Mouse (Mus musculus): Measurements from ENCODE around the gene Akap8l. TPM values are rescaled to one million over a fixed set of nuclear protein-coding genes. Genes with fewer than 3 reads are reported as not detected.

Akap8l gene
- polyA plus RNA-seq, 1 experiment from 2014 or later = 138 TPM

DNA sequence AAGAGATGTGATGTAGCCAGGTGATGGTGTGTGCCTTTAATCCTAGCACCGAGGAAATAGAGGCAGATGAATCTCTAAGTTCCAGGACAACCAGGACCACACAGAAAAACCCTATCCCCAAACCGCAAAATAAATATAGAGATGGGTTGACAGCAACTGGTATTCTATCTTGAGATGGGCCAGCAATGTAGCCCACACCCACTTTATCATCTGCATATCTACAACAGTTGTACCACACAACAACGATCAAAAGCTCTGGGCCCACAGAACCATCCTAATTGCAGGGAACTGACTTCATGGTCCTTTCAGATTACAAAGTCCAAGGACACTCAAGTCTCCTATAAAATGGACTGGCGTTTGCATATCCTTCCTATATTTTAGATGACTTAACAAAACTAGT is 42.4 kb downstream of the Akap8l start:
- no peak overlapping the region for H3K9ac ChIP-seq
- no peak overlapping the region for H3K27ac ChIP-seq
- H3K4me2 ChIP-seq (replicated peaks) = no peak overlapping the region
- 94% methylated on average over 4 of the region's 4 CpGs for WGBS
- no peak overlapping the region for H3K4me3 ChIP-seq
- no peaks in the 10 kb centered on the region for H3K27me3 ChIP-seq
- peaks cover 97% of the 10 kb centered on the region for H3K36me3 ChIP-seq
- H3K4me1 ChIP-seq = no peaks in the 10 kb centered on the region
- no peak for ATAC-seq (ENCODE audit: low FRiP score)
- no peaks in the 10 kb centered on the region for H3K9me3 ChIP-seq (replicated peaks)

DNA sequence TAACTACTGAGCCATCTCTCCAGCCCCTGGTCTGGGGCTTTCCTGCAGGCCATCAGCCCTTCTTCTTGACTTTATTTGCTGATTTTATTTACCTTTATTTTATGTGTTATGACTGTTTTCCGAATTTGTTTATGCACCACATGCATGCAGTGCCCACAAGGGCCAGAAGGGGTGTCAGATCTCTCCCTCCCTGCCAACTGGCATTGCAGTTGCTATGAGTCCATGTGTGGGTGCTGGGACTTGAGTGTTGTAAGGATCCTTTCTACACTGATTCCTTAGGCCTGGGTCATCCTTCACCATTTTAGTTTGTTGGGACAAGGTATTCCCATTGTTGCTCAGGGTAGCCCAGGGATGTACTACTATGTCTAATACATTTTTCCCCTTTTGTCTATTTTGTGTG is 52.3 kb downstream of the Akap8l start:
- no peak overlapping the region for H3K4me3 ChIP-seq
- no peaks in the 10 kb centered on the region for H3K9me3 ChIP-seq (replicated peaks)
- H3K27ac ChIP-seq = no peak overlapping the region
- H3K9ac ChIP-seq = no peak overlapping the region
- no peaks in the 10 kb centered on the region for H3K4me1 ChIP-seq
- H3K36me3 ChIP-seq = 0 out of 2 replicates have a peak, but pooled peaks cover 3% of the 10 kb centered on the region
- no peak for ATAC-seq (ENCODE audit: low FRiP score)
- no peaks in the 10 kb centered on the region for H3K27me3 ChIP-seq
- WGBS = 92% methylated on average over 1 of the region's 1 CpGs
- no peak overlapping the region for H3K4me2 ChIP-seq (replicated peaks)

DNA sequence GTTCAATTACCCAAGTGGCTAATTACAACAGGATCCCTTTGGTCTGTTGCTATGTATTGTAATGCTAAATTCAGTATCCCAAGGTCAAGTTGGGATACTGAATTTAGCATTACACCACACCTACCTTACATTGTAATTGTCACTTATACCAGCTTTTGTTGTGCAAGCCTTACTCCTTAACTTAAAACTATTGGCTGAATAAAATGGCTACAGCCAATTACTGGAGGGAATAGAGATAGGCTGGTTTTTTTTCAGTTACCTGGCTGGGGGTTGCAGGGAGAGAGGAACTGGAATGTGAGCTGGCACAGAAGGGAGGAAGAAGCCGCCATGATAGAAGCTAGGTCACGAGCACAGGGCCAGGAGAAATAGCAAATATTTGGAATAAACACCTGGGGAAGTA is 54.5 kb downstream of the Akap8l start:
- Histone ChIP-seq H3K4me3 (no peak overlapping the region), H3K27ac (no peak overlapping the region), H3K27me3 (no peaks in the 10 kb centered on the region), H3K4me1 (no peaks in the 10 kb centered on the region), H3K36me3 (no peaks in the 10 kb centered on the region), H3K4me2 (replicated peaks) (no peak overlapping the region), H3K9ac (no peak overlapping the region), H3K9me3 (replicated peaks) (0 out of 2 replicates have a peak, but pooled peaks cover 6% of the 10 kb centered on the region)
- 88% methylated on average over 2 of the region's 2 CpGs for WGBS
- ATAC-seq (ENCODE audit: low FRiP score) = no peak

DNA sequence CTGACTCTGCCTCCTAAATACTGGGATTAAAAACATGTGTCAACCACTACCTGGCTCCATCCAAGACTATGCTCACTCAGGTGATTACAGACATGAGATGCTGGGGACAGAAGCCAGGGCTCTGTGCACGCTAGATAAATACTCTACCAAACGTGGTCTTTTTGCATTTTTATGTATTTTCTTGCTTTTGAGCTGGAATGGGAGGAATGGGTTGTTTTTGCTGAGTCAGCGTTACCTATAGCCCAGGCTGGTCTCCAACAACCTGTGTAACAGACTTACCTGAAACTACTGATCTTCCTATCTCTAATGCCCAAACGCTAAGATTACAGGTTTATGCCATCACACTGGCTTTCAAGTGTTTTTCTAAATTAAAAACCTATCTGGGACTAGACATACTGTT is 55.2 kb downstream of the Akap8l start:
- ATAC-seq (ENCODE audit: low FRiP score) = no peak
- Histone ChIP-seq H3K36me3 (no peaks in the 10 kb centered on the region), H3K4me1 (no peaks in the 10 kb centered on the region), H3K9ac (no peak overlapping the region), H3K27me3 (no peaks in the 10 kb centered on the region), H3K4me2 (replicated peaks) (no peak overlapping the region), H3K27ac (no peak overlapping the region), H3K9me3 (replicated peaks) (0 out of 2 replicates have a peak, but pooled peaks cover 6% of the 10 kb centered on the region), H3K4me3 (no peak overlapping the region)
- 87% methylated on average over 4 of the region's 4 CpGs for whole genome bisulfite sequencing

DNA sequence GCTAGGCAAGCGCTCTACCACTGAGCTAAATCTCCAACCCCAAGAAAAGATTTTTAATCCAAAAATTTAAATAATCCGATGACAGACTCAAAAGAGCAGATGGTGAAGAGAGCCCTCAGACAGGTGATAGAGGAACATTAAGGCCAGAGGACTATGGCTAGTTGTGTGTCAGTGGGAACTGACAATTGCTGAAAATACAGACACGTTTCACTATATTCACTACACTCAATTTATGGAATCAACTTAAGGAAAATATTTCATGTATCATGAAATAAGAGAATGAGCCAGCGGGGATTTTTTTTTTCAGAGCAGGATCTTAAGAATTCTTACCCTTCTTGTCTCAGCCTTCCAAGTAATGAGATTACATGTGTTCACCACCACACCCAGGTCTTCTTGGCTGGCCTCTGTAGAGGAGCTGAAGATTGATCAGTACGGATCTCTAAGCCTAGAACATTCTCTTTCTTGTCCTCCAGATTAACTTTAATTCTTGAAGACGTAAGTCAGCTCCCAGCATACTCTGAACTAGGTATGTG is 65.2 kb downstream of the Akap8l start:
- peak overlapping the region; percentile 100 for H3K27ac ChIP-seq
- 56% methylated on average over 6 of the region's 6 CpGs for WGBS
- H3K4me2 ChIP-seq (replicated peaks) = peak overlapping the region; percentile 86
- peak overlapping the region; percentile 95 for H3K4me3 ChIP-seq
- H3K4me1 ChIP-seq = peaks cover 21% of the 10 kb centered on the region
- no peaks in the 10 kb centered on the region for H3K27me3 ChIP-seq
- no peaks in the 10 kb centered on the region for H3K9me3 ChIP-seq (replicated peaks)
- no peak for ATAC-seq (ENCODE audit: low FRiP score)
- peak overlapping the region; percentile 99 for H3K9ac ChIP-seq
- no peaks in the 10 kb centered on the region for H3K36me3 ChIP-seq

GRCm38 (mm10) chr17:32284262-32285137 is 65.9 kb downstream of the Akap8l start, which contains the start of gene Brd4:
Brd4 (minus strand) TSS chr17:32284722.
- H3K9ac ChIP-seq = peak within 1 kb of the TSS; percentile 99
- no peaks in the 10 kb centered on the region for H3K9me3 ChIP-seq (replicated peaks)
- under 1% methylated on average over 89 of the region's 100 CpGs for WGBS
- H3K36me3 ChIP-seq = no peaks in the 10 kb centered on the region
- peak within 1 kb of the TSS; percentile 100 for H3K27ac ChIP-seq
- no peaks in the 10 kb centered on the region for H3K27me3 ChIP-seq
- H3K4me1 ChIP-seq = peaks cover 21% of the 10 kb centered on the region
- peak within 1 kb of the TSS; percentile 86 for H3K4me2 ChIP-seq (replicated peaks)
- ATAC-seq (ENCODE audit: low FRiP score) = peak; percentile 92
- peak within 1 kb of the TSS; percentile 95 for H3K4me3 ChIP-seq

- no peaks in the 10 kb centered on the region for H3K9me3 ChIP-seq (replicated peaks)
- H3K9ac ChIP-seq = peak overlapping the region; percentile 99
- H3K36me3 ChIP-seq = no peaks in the 10 kb centered on the region
- 0% methylated on average over 21 of the region's 41 CpGs for WGBS
- H3K27ac ChIP-seq = peak overlapping the region; percentile 100
- ATAC-seq (ENCODE audit: low FRiP score) = peak; percentile 74
- H3K4me2 ChIP-seq (replicated peaks) = peak overlapping the region; percentile 86
- H3K4me3 ChIP-seq = peak overlapping the region; percentile 95
- H3K27me3 ChIP-seq = no peaks in the 10 kb centered on the region
- peaks cover 21% of the 10 kb centered on the region for H3K4me1 ChIP-seq
These were observed 66.6 kb downstream of the Akap8l start for GRCm38 (mm10) chr17:32283771-32284221.

- H3K27ac ChIP-seq = peak overlapping the region; percentile 100
- WGBS = 11% methylated on average over 7 of the region's 7 CpGs
- peak overlapping the region; percentile 99 for H3K9ac ChIP-seq
These were observed 67.1 kb downstream of the Akap8l start for GRCm38 (mm10) chr17:32283341-32283740.

GRCm38 (mm10) chr17:32281611-32282310 is 68.6 kb downstream of the Akap8l start:
- H3K27ac ChIP-seq = no peak overlapping the region
- H3K9me3 ChIP-seq (replicated peaks) = no peaks in the 10 kb centered on the region
- no peaks in the 10 kb centered on the region for H3K27me3 ChIP-seq
- H3K36me3 ChIP-seq = no peaks in the 10 kb centered on the region
- no peak overlapping the region for H3K4me2 ChIP-seq (replicated peaks)
- WGBS = 83% methylated on average over 4 of the region's 4 CpGs
- H3K9ac ChIP-seq = no peak overlapping the region
- H3K4me1 ChIP-seq = peaks cover 21% of the 10 kb centered on the region
- H3K4me3 ChIP-seq = no peak overlapping the region
- ATAC-seq (ENCODE audit: low FRiP score) = no peak

More at GRCm38 (mm10) chr17:32283341-32283740, 67.1 kb downstream of the Akap8l start:
- Histone ChIP-seq H3K36me3 (no peaks in the 10 kb centered on the region), H3K9me3 (replicated peaks) (no peaks in the 10 kb centered on the region), H3K4me1 (peaks cover 21% of the 10 kb centered on the region), H3K4me3 (peak overlapping the region; percentile 95), H3K27me3 (no peaks in the 10 kb centered on the region), H3K4me2 (replicated peaks) (peak overlapping the region; percentile 86)
- ATAC-seq (ENCODE audit: low FRiP score) = no peak

DNA sequence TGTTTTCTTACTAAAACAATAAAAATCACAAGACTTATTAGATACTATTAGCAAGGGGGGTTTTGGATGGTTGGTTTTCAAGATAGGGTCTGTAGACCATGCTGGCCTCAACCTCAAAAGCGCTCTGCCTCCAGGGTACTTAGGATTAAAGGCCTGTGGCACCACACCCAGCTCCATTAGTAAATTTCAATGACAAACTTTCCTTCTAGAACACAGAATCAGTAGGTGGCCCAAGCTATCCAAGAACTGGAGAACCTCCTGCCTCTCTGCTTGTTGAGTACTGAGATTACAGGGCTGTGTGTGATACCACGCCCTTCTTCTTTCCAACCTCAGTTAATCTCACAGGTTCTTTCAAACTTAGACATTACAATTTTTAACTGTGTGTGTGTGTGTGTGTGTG is 69.3 kb downstream of the Akap8l start:
- H3K27ac ChIP-seq = no peak overlapping the region
- no peak overlapping the region for H3K4me2 ChIP-seq (replicated peaks)
- no peak for ATAC-seq (ENCODE audit: low FRiP score)

DNA sequence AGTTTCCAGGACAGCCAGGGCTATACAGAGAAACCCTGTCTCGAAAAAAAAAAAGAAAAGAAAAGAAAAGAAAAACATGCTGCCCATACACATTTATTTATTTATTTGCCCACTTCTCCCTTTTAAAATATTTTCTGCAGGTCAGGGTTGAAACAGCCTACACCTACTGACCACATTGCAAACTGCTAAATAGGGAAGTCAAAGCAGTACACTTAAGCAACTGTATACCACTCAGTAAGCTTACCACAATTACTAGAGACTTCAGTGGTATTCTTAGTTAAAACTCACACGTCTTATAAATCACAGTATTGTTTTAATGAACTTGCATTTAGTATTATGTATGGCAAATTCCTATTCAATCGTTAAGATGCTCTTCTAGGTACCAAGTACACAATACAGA is 69.8 kb downstream of the Akap8l start:
- WGBS = 85% methylated on average over 3 of the region's 3 CpGs
- no peak overlapping the region for H3K4me2 ChIP-seq (replicated peaks)

More for the DNA sequence above, 69.3 kb downstream of the Akap8l start:
- Histone ChIP-seq H3K4me1 (peaks cover 21% of the 10 kb centered on the region), H3K27me3 (no peaks in the 10 kb centered on the region), H3K4me3 (no peak overlapping the region), H3K36me3 (no peaks in the 10 kb centered on the region), H3K9ac (no peak overlapping the region), H3K9me3 (replicated peaks) (no peaks in the 10 kb centered on the region)
- WGBS = 96% methylated on average over 2 of the region's 2 CpGs

DNA sequence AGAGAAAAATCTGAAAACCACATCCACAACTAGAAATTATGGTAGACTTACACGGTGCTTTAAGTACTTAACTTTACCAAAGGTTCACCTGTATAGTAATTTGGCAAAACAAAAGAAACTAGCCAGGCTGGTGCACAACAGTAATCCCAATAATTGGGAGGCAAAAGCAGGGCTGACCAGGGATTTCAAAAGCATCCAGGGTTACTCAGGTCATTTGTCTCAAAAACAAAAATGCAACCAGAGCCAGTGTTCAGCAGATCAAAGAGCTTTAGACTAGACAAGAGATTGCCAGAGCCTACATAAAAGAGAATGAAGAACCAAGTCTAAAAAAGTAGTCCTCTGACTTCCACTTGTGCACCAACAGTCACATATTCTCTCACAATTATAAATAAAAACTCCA is 73.2 kb downstream of the Akap8l start:
- Histone ChIP-seq H3K9me3 (replicated peaks) (no peaks in the 10 kb centered on the region), H3K36me3 (no peaks in the 10 kb centered on the region), H3K9ac (no peak overlapping the region), H3K4me3 (no peak overlapping the region), H3K4me2 (replicated peaks) (no peak overlapping the region), H3K27ac (no peak overlapping the region), H3K27me3 (no peaks in the 10 kb centered on the region), H3K4me1 (peaks cover 9% of the 10 kb centered on the region; the same call in 1 of the 2 replicates)
- no peak for ATAC-seq (ENCODE audit: low FRiP score)
- 81% methylated on average over 1 of the region's 1 CpGs for WGBS

More for the DNA sequence above, 69.8 kb downstream of the Akap8l start:
- Histone ChIP-seq H3K36me3 (no peaks in the 10 kb centered on the region), H3K4me3 (no peak overlapping the region), H3K27ac (no peak overlapping the region), H3K27me3 (no peaks in the 10 kb centered on the region), H3K4me1 (peaks cover 21% of the 10 kb centered on the region), H3K9ac (no peak overlapping the region), H3K9me3 (replicated peaks) (no peaks in the 10 kb centered on the region)
- ATAC-seq (ENCODE audit: low FRiP score) = no peak
